ENCODE assay signal across 22 mouse cellular contexts in the genomic region with DNA sequence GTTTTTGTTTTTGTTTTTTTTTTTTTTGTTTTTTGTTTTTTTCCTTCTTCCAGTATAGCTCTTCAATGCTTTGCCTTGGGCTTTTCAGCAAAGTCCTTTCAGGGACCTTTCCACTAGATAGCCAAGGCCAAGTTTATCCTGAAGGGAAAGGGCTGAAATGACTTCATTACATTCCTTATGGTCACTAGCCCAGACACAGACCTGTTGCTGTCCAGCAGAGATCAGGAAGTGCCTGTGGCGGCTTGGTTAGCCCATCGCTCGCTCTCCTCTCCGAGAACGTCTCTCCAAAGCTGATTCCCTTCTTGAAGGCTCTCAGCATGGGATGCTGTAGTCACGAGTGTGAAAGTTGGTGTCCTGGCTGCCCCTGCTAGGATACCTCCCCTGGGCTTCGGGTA.
"Had no signal": no experiment of that assay in that cellular context is flagged by ENCODE, and none has a peak within 500 bp of the region (broad histone marks: within the 10 kb centered on the region; RNA-seq: fewer than 3 reads in every experiment).

No protein-coding gene starts in this region.

- DNase-seq: gastrocnemius, adult 2 months; gastrocnemius, postnatal 10 days; gastrocnemius, postnatal 25 days; kidney, adult 18-20 months; kidney, adult 8-10 months; kidney, postnatal 14 days; kidney, postnatal 4 days had no signal

- H3K4me1 ChIP-seq: liver, embryonic 12.5 days had no signal

- H3K4me2 ChIP-seq: heart, embryonic 12.5 days; hindbrain, embryonic 12.5 days; hindbrain, embryonic 14.5 days; intestine, embryonic 15.5 days; limb, embryonic 13.5 days; limb, embryonic 15.5 days; liver, embryonic 12.5 days had no signal

- H3K9me3 ChIP-seq: heart, embryonic 10.5 days; heart, embryonic 12.5 days; hindbrain, embryonic 10.5 days; hindbrain, embryonic 12.5 days; intestine, embryonic 15.5 days; limb, embryonic 13.5 days; limb, embryonic 15.5 days; liver, embryonic 12.5 days had no signal

- H3K36me3 ChIP-seq: heart, embryonic 10.5 days; heart, embryonic 12.5 days; hindbrain, embryonic 10.5 days; hindbrain, embryonic 12.5 days; intestine, embryonic 15.5 days; limb, embryonic 13.5 days; limb, embryonic 15.5 days; liver, embryonic 12.5 days had no signal

- H3K4me3 ChIP-seq: gastrocnemius, adult 2 months; heart, embryonic 10.5 days; heart, embryonic 12.5 days; hindbrain, embryonic 10.5 days; hindbrain, embryonic 12.5 days; intestine, embryonic 15.5 days; layer of hippocampus, adult 2 months; left cerebral cortex, adult 2 months; limb, embryonic 13.5 days; limb, embryonic 15.5 days; liver, embryonic 12.5 days had no signal

- ATAC-seq: hindbrain, embryonic 16.5 days; inflammation-experienced regulatory T-cells, adult 6 months; intestine, embryonic 15.5 days; intestine, postnatal 0 days; liver, embryonic 12.5 days had no signal

- H3K9ac ChIP-seq: heart, embryonic 12.5 days; hindbrain, embryonic 12.5 days; hindbrain, embryonic 14.5 days; intestine, embryonic 15.5 days; limb, embryonic 13.5 days; limb, embryonic 15.5 days; liver, embryonic 12.5 days; liver, embryonic 14.5 days had no signal

- H3K27me3 ChIP-seq: heart, embryonic 12.5 days; hindbrain, embryonic 12.5 days; intestine, embryonic 15.5 days; limb, embryonic 13.5 days; limb, embryonic 15.5 days; liver, embryonic 12.5 days had no signal

- H3K27ac ChIP-seq: gastrocnemius, adult 2 months; heart, embryonic 10.5 days; hindbrain, embryonic 10.5 days; hindbrain, embryonic 12.5 days; hindbrain, embryonic 14.5 days; intestine, embryonic 15.5 days; left cerebral cortex, adult 2 months; limb, embryonic 13.5 days; limb, embryonic 15.5 days; liver, embryonic 12.5 days; liver, embryonic 14.5 days had no signal
